Mouse (Mus musculus) G1E (cell line): ENCODE data around the gene Mipep. TPM values are rescaled to one million over a fixed set of nuclear protein-coding genes. Genes with fewer than 3 reads are reported as not detected.

Experiments
- ATAC-seq: 2 replicates; pipeline ENCODE4 v1.8.0; 2016; ENCODE audit warnings: mild to moderate bottlenecking; ENCODE audit not compliant: insufficient number of reproducible peaks, poor library complexity, low FRiP score, severe bottlenecking; ENCODE audit errors: extremely low read depth
- DNase-seq: peaks from one replicate; pipeline ENCODE4 v3.0.0; 2012; ENCODE audit warnings: low spot score
- H3K27me3 ChIP-seq: 2 replicates; pipeline ENCODE4 v1.6.1; 2012; ENCODE audit warnings: mild to moderate bottlenecking, low read length, inconsistent platforms; ENCODE audit not compliant: insufficient read depth
- H3K36me3 ChIP-seq: replicated peaks from 2 replicates; pipeline ENCODE3; 2012; ENCODE audit warnings: mild to moderate bottlenecking, inconsistent platforms
- H3K4me1 ChIP-seq: 2 replicates; pipeline ENCODE4 v1.6.1; 2012; ENCODE audit warnings: low read depth, low read length, inconsistent platforms, mixed read lengths; ENCODE audit not compliant: insufficient read depth
- H3K4me3 ChIP-seq: 2 replicates; pipeline ENCODE4 v1.5.1; 2012; ENCODE audit warnings: low read depth, mild to moderate bottlenecking, inconsistent platforms, low read length, moderate library complexity, mixed read lengths
- H3K9me3 ChIP-seq: replicated peaks from 2 replicates; pipeline ENCODE4 v1.6.1; 2012; ENCODE audit warnings: inconsistent platforms
- CTCF ChIP-seq: IDR thresholded peaks from 2 replicates; pipeline ENCODE4 v1.5.1; 2012; ENCODE audit warnings: low read depth, low read length, inconsistent platforms, mixed read lengths
- GATA1 ChIP-seq: IDR thresholded peaks from 2 replicates; pipeline ENCODE4 v1.6.1; 2012; ENCODE audit warnings: borderline replicate concordance, low read length, inconsistent platforms, mixed read lengths
- GATA2 ChIP-seq: IDR thresholded peaks from 2 replicates; pipeline ENCODE4 v1.6.1; 2012; ENCODE audit warnings: low read depth, low read length, inconsistent platforms, borderline replicate concordance
- POLR2AphosphoS5 ChIP-seq: IDR thresholded peaks from 2 replicates; pipeline ENCODE4 v1.6.1; 2012; ENCODE audit warnings: low read depth, low read length, inconsistent platforms; ENCODE audit not compliant: insufficient replicate concordance
- TAL1 ChIP-seq: conservative IDR thresholded peaks from 2 replicates; pipeline ENCODE4 v1.6.1; 2012; ENCODE audit warnings: low read depth, low read length, inconsistent platforms, mixed read lengths
- polyA plus RNA-seq: library from polyadenylated mRNA; stranded (reverse); fragments of >175 nt; gene quantifications from 2 replicates; pipeline ENCODE4 v1.2.3, GENCODE M21; 2012
- total RNA-seq, 2 experiments: library from RNA; stranded (forward) in 1 of 2; stranded (reverse) in 1 of 2; fragments of 200-1000 nt in 1 of 2; fragments of >200 nt in 1 of 2; fragmentation: Nextera tagmentation in 1 of 2; gene quantifications; 2 replicates each; pipeline ENCODE4 v1.2.3; 2014 to 2017

Mipep gene
- total and polyA plus RNA-seq, 3 experiments, result 13.7 to 17.7 (median 17.3) TPM

DNA sequence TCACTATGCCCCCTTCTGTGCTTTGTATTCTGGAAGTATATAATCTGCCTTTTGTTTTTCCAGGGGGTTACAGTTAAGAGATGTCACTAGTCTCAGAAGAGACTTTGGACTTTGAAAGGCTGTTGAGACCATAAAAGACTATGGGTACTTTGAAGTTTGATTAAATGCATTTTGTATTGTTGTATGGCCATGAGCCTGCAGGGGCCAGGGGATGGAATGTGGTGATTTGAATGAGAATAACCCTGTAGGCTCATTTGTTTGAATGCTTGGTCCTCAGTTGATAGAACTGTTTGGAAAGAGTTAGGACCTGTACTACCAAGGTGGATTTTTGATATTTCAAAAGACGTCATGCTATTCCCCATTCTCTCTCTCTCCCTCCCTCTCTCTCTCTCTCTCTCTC, 141.6 kb downstream of the Mipep start:
- H3K9me3 ChIP-seq, result no peaks in the 10 kb centered on the region
- TF ChIP-seq GATA2 (no peak), TAL1 (no peak), GATA1 (no peak), POLR2AphosphoS5 (no peak), CTCF (no peak)
- H3K36me3 ChIP-seq, result no peaks in the 10 kb centered on the region
- no peak overlapping the region for H3K4me3 ChIP-seq
- no peaks in the 10 kb centered on the region for H3K27me3 ChIP-seq
- DNase-seq (no peak), ATAC-seq (no peak)
- no peaks in the 10 kb centered on the region for H3K4me1 ChIP-seq

DNA sequence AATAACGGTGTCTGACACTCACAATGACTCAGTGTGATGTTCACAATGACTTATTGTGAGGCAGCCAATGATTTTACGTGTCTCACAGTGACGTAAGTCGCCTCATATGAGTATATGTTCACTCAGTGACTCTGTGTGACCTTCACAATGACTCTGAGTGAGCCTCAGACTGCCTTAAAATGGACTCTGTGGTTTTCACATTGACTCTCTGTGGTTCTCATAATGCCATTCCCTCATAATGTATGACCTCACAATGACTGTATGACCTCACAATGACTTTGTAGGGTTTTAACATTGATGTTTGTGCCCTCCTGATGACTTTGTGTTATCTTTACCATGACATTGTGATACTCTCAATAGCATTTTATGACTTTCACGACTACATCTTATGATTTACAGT, 151.3 kb downstream of the Mipep start:
- Histone ChIP-seq H3K36me3 (no peaks in the 10 kb centered on the region), H3K4me3 (no peak overlapping the region), H3K4me1 (no peaks in the 10 kb centered on the region), H3K27me3 (no peaks in the 10 kb centered on the region), H3K9me3 (no peaks in the 10 kb centered on the region)
- DNase-seq (no peak), ATAC-seq (no peak)
- TF ChIP-seq GATA2 (no peak), CTCF (no peak), TAL1 (no peak), POLR2AphosphoS5 (no peak), GATA1 (no peak)

DNA sequence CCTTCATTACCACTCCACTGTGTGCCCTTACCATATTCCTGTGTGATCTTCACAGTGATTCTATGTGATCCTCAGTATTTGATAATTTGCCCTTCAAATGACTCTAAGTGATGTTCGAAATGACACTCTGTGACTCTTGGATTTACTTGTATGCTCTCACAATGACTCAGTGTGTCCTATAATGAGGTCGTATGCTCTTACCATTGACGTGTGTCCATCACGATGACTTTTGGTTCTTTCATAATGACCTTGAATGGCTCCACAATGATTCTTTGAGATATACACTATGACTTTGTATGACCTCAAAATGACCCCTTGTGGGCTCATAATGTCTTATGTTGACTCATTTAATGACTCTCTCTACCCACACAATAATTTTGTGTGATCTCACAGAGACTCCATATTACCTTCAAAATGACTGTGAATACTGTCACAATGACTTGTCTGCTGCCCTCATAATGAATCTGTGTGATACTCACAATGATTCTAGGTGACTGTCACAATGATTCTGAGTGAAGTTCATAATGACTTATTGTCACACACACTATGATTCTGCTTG, 153.2 kb downstream of the Mipep start:
- ATAC-seq (no peak), DNase-seq (no peak)
- no peak for TF ChIP-seq TAL1
- TF ChIP-seq GATA1, result no peak
- no peak for TF ChIP-seq CTCF
- no peak for TF ChIP-seq POLR2AphosphoS5
- no peak for TF ChIP-seq GATA2
- H3K4me3 ChIP-seq, result no peak overlapping the region
- no peaks in the 10 kb centered on the region for H3K4me1 ChIP-seq
- H3K9me3 ChIP-seq, result no peaks in the 10 kb centered on the region
- H3K27me3 ChIP-seq, result no peaks in the 10 kb centered on the region
- H3K36me3 ChIP-seq, result no peaks in the 10 kb centered on the region

Other genes with a start within 250 kb of the Mipep start
- not detected in 2 replicates for gene Spata13, start 150.6 kb upstream of the Mipep start, total RNA-seq (2014; fragmentation: Nextera tagmentation)
- 0.71 and 1.1 TPM in 2 replicates for gene Spata13, start 150.6 kb upstream of the Mipep start, total RNA-seq (2017)
- gene Spata13, start 150.6 kb upstream of the Mipep start, polyA plus RNA-seq, result 0.06 and 0.09 TPM in 2 replicates
- gene C1qtnf9, start 16.4 kb upstream of the Mipep start, total RNA-seq (2014; fragmentation: Nextera tagmentation), result not detected in 2 replicates
- 0.12 and 0.16 TPM in 2 replicates for gene C1qtnf9, start 16.4 kb upstream of the Mipep start, total RNA-seq (2017)
- not detected in 2 replicates for gene C1qtnf9, start 16.4 kb upstream of the Mipep start, polyA plus RNA-seq